Mouse (Mus musculus): Measurements from ENCODE around the gene Kctd8. TPM values are rescaled to one million over a fixed set of nuclear protein-coding genes. Genes with fewer than 3 reads are reported as not detected.

Gene Kctd8
- polyA plus RNA-seq, 1 experiment = 0.28 TPM

DNA sequence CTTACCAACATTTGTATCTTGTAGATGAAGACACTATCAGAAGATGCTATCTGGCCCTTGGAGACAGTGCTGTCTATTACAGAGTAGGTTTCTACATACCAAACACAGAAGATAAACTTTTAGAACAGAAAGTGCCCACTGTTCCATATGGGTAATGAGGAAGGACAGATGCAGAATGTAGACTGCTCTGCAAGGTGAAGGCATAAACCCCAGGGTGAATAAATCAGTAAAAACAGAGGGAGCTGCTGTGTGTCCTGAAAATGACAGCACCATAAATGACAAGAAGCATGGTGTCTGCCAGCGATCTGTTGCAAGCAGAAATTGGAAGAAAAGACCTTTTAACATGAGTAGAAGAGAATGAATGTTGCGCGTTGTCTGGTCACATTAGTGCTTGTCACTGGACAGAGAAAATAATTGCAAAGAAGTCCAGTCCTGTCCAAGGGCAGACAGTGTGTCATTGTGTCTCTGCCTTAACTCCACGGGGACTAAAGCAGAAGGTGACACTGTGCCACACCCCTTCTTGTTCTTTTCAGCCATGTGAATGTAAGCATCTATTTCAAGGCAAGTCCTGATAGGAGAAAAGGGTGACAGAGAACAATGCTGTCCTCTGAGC is 181.5 kb downstream of the Kctd8 start:
- WGBS = 81% methylated on average over 4 of the region's 4 CpGs
- no peak for DNase-seq
- no peaks in the 10 kb centered on the region for H3K36me3 ChIP-seq (ENCODE audit: control insufficient read depth, insufficient read depth, low read length)
- H3K27ac ChIP-seq (ENCODE audit: insufficient read depth, low read depth, low read length) = no peak overlapping the region
- no peak for TF ChIP-seq POLR2A (IDR thresholded peaks at IDR 0.05; ENCODE audit: low read depth, low read length)
- TF ChIP-seq CTCF (conservative IDR thresholded peaks at IDR 0.05; ENCODE audit: insufficient read depth, insufficient read length, low read depth, low read length) = no peak
- no peak overlapping the region for H3K4me3 ChIP-seq (ENCODE audit: insufficient read depth, low read depth, low read length)
- no peaks in the 10 kb centered on the region for H3K27me3 ChIP-seq (replicated peaks; ENCODE audit: control insufficient read depth, insufficient read depth, low read length)
- no peaks in the 10 kb centered on the region for H3K4me1 ChIP-seq (ENCODE audit: control insufficient read depth, insufficient read depth, low read length)

DNA sequence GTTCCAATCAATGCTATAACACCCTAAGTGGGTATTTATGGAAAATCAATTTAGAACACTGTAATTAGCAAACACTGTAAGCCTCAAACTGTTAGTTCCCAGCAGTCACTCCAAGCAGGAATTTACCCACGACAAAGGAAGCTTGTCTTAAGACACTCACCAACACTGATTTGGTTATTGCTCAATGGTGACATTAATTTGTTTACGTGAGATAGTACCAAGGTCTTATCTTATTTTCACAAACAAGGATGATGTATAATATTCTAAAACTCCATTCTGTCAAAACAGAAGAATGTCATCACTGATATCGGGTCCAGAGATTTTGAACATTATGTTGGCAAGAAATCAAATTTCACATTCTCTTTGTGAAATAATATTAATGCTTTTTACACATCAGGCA is 185.0 kb downstream of the Kctd8 start:
- H3K4me3 ChIP-seq (ENCODE audit: insufficient read depth, low read depth, low read length) = no peak overlapping the region
- H3K27ac ChIP-seq (ENCODE audit: insufficient read depth, low read depth, low read length) = no peak overlapping the region
- no peaks in the 10 kb centered on the region for H3K4me1 ChIP-seq (ENCODE audit: control insufficient read depth, insufficient read depth, low read length)
- WGBS = 80% methylated on average over 3 of the region's 3 CpGs
- no peak for DNase-seq
- H3K36me3 ChIP-seq (ENCODE audit: control insufficient read depth, insufficient read depth, low read length) = no peaks in the 10 kb centered on the region
- no peak for TF ChIP-seq POLR2A (IDR thresholded peaks at IDR 0.05; ENCODE audit: low read depth, low read length)
- TF ChIP-seq CTCF (conservative IDR thresholded peaks at IDR 0.05; ENCODE audit: insufficient read depth, insufficient read length, low read depth, low read length) = no peak
- no peaks in the 10 kb centered on the region for H3K27me3 ChIP-seq (replicated peaks; ENCODE audit: control insufficient read depth, insufficient read depth, low read length)

- H3K36me3 ChIP-seq (ENCODE audit: control insufficient read depth, insufficient read depth, low read length) = no peaks in the 10 kb centered on the region
- no peak overlapping the region for H3K4me3 ChIP-seq (ENCODE audit: insufficient read depth, low read depth, low read length)
- 86% methylated on average over 2 of the region's 2 CpGs for WGBS
- H3K27ac ChIP-seq (ENCODE audit: insufficient read depth, low read depth, low read length) = no peak overlapping the region
- H3K27me3 ChIP-seq (replicated peaks; ENCODE audit: control insufficient read depth, insufficient read depth, low read length) = no peaks in the 10 kb centered on the region
- no peak for DNase-seq
- H3K4me1 ChIP-seq (ENCODE audit: control insufficient read depth, insufficient read depth, low read length) = no peaks in the 10 kb centered on the region
- TF ChIP-seq CTCF (conservative IDR thresholded peaks at IDR 0.05; ENCODE audit: insufficient read depth, insufficient read length, low read depth, low read length) = no peak
- TF ChIP-seq POLR2A (IDR thresholded peaks at IDR 0.05; ENCODE audit: low read depth, low read length) = no peak
These were observed 195.7 kb downstream of the Kctd8 start for GRCm38 (mm10) chr5:69145827-69146226.

- WGBS = 88% methylated on average over 4 of the region's 4 CpGs
- no peak for DNase-seq
These were observed 200.4 kb downstream of the Kctd8 start for GRCm38 (mm10) chr5:69141082-69141481.

DNA sequence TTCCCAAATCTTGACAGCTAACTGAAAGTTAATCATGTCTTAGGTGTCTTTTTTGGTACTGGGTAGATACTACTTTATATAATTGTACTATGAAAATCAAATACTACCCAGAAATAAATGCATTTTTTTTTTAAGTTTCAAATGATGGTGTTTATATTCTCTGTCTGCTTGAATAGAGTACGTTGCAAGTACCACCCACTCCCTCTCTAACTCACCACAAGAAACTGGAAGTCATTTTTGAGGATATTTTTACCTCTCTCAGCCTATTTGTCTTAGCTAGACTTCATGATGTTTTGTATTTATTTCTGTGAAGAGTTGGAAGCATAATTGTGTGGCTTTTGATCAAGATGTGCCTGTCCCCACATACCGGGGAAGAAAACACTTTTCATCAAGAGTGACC is 232.8 kb downstream of the Kctd8 start:
- 74% methylated on average over 2 of the region's 2 CpGs for WGBS
- Histone ChIP-seq H3K27me3 (replicated peaks; ENCODE audit: control insufficient read depth, insufficient read depth, low read length) (no peaks in the 10 kb centered on the region), H3K4me1 (ENCODE audit: control insufficient read depth, insufficient read depth, low read length) (no peaks in the 10 kb centered on the region), H3K36me3 (ENCODE audit: control insufficient read depth, insufficient read depth, low read length) (no peaks in the 10 kb centered on the region), H3K4me3 (ENCODE audit: insufficient read depth, low read depth, low read length) (no peak overlapping the region), H3K27ac (ENCODE audit: insufficient read depth, low read depth, low read length) (no peak overlapping the region)
- no peak for TF ChIP-seq POLR2A (IDR thresholded peaks at IDR 0.05; ENCODE audit: low read depth, low read length)
- no peak for TF ChIP-seq CTCF (conservative IDR thresholded peaks at IDR 0.05; ENCODE audit: insufficient read depth, insufficient read length, low read depth, low read length)
- no peak for DNase-seq

More at GRCm38 (mm10) chr5:69141082-69141481, 200.4 kb downstream of the Kctd8 start:
- Histone ChIP-seq H3K36me3 (ENCODE audit: control insufficient read depth, insufficient read depth, low read length) (no peaks in the 10 kb centered on the region), H3K27me3 (replicated peaks; ENCODE audit: control insufficient read depth, insufficient read depth, low read length) (no peaks in the 10 kb centered on the region), H3K4me1 (ENCODE audit: control insufficient read depth, insufficient read depth, low read length) (no peaks in the 10 kb centered on the region), H3K27ac (ENCODE audit: insufficient read depth, low read depth, low read length) (no peak overlapping the region), H3K4me3 (ENCODE audit: insufficient read depth, low read depth, low read length) (no peak overlapping the region)
- no peak for TF ChIP-seq POLR2A (IDR thresholded peaks at IDR 0.05; ENCODE audit: low read depth, low read length)
- TF ChIP-seq CTCF (conservative IDR thresholded peaks at IDR 0.05; ENCODE audit: insufficient read depth, insufficient read length, low read depth, low read length) = no peak

- no peak for DNase-seq
- TF ChIP-seq CTCF (conservative IDR thresholded peaks at IDR 0.05; ENCODE audit: insufficient read depth, insufficient read length, low read depth, low read length) (no peak), POLR2A (IDR thresholded peaks at IDR 0.05; ENCODE audit: low read depth, low read length) (no peak)
- Histone ChIP-seq H3K27ac (ENCODE audit: insufficient read depth, low read depth, low read length) (no peak overlapping the region), H3K4me1 (ENCODE audit: control insufficient read depth, insufficient read depth, low read length) (no peaks in the 10 kb centered on the region), H3K4me3 (ENCODE audit: insufficient read depth, low read depth, low read length) (no peak overlapping the region), H3K27me3 (replicated peaks; ENCODE audit: control insufficient read depth, insufficient read depth, low read length) (no peaks in the 10 kb centered on the region), H3K36me3 (ENCODE audit: control insufficient read depth, insufficient read depth, low read length) (no peaks in the 10 kb centered on the region)
These were observed 252.6 kb downstream of the Kctd8 start for GRCm38 (mm10) chr5:69088912-69089311.

Other genes starting within 250 kb of the Kctd8 start
- 2.1 TPM in 1 of 2 replicates, not detected in the other for gene Yipf7, start 201.0 kb upstream of the Kctd8 start, polyA plus RNA-seq (2012; rRNA removed)
- gene Guf1, start 215.2 kb upstream of the Kctd8 start, polyA plus RNA-seq (2012; rRNA removed) = 6.6 and 6.9 TPM in 2 replicates

Data from kidney, adult 2 months (tissue).